Comparison of ENCODE assay signal across 8 mouse cellular contexts in the genomic region with DNA sequence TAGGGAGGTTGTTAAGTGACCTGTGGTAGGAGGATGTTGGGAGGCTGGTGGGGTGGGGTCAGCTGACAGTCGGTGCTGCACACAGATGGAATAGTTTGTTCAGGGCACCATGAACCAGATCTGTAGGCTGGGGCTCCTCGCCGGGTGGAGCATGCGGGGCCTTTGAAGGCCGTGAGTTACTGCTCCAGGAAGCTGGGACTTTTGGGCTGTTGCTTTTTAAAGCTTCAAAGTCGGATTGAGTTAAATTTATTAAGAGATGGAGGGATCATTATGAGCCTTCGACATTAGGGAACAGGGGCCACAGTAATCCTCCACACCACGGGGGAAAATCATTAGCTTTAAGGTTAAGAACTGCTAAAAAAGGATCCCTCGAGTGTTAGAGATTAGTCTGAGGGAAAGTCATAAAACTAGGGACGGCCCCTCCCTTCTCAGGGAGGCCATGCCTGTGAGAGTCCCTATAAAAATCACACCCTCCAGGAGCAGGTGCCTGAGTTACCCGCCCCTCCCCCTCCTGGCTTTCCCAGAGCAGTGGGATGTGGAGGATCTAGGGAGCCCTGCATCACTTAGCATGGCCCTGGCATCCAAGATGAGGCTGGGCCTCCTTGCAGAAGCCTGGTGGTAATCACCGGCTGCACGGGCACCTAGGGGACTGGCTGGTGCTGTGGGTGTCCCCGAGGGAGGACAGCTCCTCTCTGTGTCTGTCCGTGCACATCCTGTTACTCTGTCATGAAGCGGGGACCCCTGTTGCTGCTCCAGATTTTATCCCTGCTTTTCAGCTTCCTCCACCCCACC.
A peak's percentile ranks its signal among the peaks of the same experiment; 100 is the strongest.
DNase-seq lines count a peak whose midpoint lies in the region; ATAC-seq and TF ChIP-seq lines count a peak whose summit lies in the region.

No protein-coding gene starts in this region.

- no peaks in the 10 kb centered on the region for H3K27me3 ChIP-seq in cerebellum, adult 2 months (ENCODE audit: control insufficient read depth, insufficient read depth, low read length)
- H3K27me3 ChIP-seq in liver, postnatal 0 days (ENCODE audit: insufficient read depth, low read length), result no peaks in the 10 kb centered on the region
- no peaks in the 10 kb centered on the region for H3K27me3 ChIP-seq in liver, embryonic 12.5 days (replicated peaks)

- peak in 1 of 2 experiments; percentile 25 for DNase-seq in cerebellum, adult 2 months
- DNase-seq in cerebellum, postnatal 14 days, result no peak
- no peak for DNase-seq in liver, postnatal 0 days
- DNase-seq in kidney, postnatal 14 days, result peak; percentile 43
- DNase-seq in skeletal muscle tissue, adult 2 months (ENCODE audit: low read depth, low spot score), result peak; percentile 63
- no peak for DNase-seq in thymus, postnatal 0 days (ENCODE audit: low spot score)
- DNase-seq in ovary, adult 18-20 months (ENCODE audit: low spot score), result no peak

- no peak for TF ChIP-seq EP300 in liver, postnatal 0 days (IDR thresholded peaks at IDR 0.05; ENCODE audit: low read depth)

- no peaks in the 10 kb centered on the region for H3K9me3 ChIP-seq in liver, postnatal 0 days (ENCODE audit: low read length)
- no peaks in the 10 kb centered on the region for H3K9me3 ChIP-seq in liver, embryonic 12.5 days (replicated peaks)

- ATAC-seq in liver, postnatal 0 days, result peak; percentile 14; the same call in 1 of the 2 replicates
- ATAC-seq in liver, embryonic 12.5 days, result no peak

- peaks cover 24% of the 10 kb centered on the region for H3K4me1 ChIP-seq in cerebellum, adult 2 months (ENCODE audit: control insufficient read depth, insufficient read depth, low read length)
- peaks cover 11% of the 10 kb centered on the region; the same call in 1 of the 2 replicates for H3K4me1 ChIP-seq in liver, postnatal 0 days (ENCODE audit: insufficient read depth)
- peaks cover 65% of the 10 kb centered on the region for H3K4me1 ChIP-seq in liver, embryonic 12.5 days

- H3K9ac ChIP-seq in liver, postnatal 0 days (replicated peaks), result no peak overlapping the region
- H3K9ac ChIP-seq in liver, embryonic 12.5 days, result no peak overlapping the region

- peaks cover 17% of the 10 kb centered on the region; the same call in 1 of the 2 replicates for H3K36me3 ChIP-seq in liver, postnatal 0 days (replicated peaks; ENCODE audit: insufficient read depth, low read length)
- H3K36me3 ChIP-seq in liver, embryonic 12.5 days, result peaks cover 4% of the 10 kb centered on the region

- no peak for TF ChIP-seq POLR2A in cerebellum, adult 2 months (IDR thresholded peaks at IDR 0.05; ENCODE audit: borderline replicate concordance, insufficient read depth, low read length)

- 64% methylated on average over 16 of the region's 16 CpGs for WGBS in cerebellum, adult 2 months
- WGBS in liver, postnatal 0 days (ENCODE audit: insufficient replicate concordance), result 56% methylated on average over 16 of the region's 16 CpGs
- 60% methylated on average over 16 of the region's 16 CpGs for WGBS in liver, embryonic 12.5 days (ENCODE audit: insufficient replicate concordance)

- TF ChIP-seq CTCF in cerebellum, adult 2 months (IDR thresholded peaks at IDR 0.05; ENCODE audit: borderline replicate concordance, insufficient read depth, low read depth, low read length), result no peak
- TF ChIP-seq CTCF in liver, postnatal 0 days (IDR thresholded peaks at IDR 0.05; ENCODE audit: low read depth), result no peak

- no peak overlapping the region for H3K4me3 ChIP-seq in cerebellum, adult 2 months (replicated peaks; ENCODE audit: insufficient read depth, low read depth, low read length)
- H3K4me3 ChIP-seq in liver, postnatal 0 days (ENCODE audit: low read depth, low read length), result no peak overlapping the region
- no peak overlapping the region for H3K4me3 ChIP-seq in liver, embryonic 12.5 days

- peak overlapping the region; percentile 52 for H3K27ac ChIP-seq in cerebellum, adult 2 months (ENCODE audit: insufficient read depth, low read length)
- H3K27ac ChIP-seq in liver, postnatal 0 days (ENCODE audit: low read depth), result no peak overlapping the region
- no peak overlapping the region for H3K27ac ChIP-seq in liver, embryonic 12.5 days

- H3K4me2 ChIP-seq in liver, postnatal 0 days (ENCODE audit: low read depth, low read length), result 0 out of 2 replicates have a peak overlapping the region, but pooled peaks have one; percentile 2
- H3K4me2 ChIP-seq in liver, embryonic 12.5 days, result no peak overlapping the region

Comparison
In these comparisons a context has a peak if more than half of its experiments do, and no peak if none do; other contexts are left out.
1. DNase-seq: peak in kidney, postnatal 14 days (single experiment) and skeletal muscle tissue, adult 2 months (single experiment); none in cerebellum, postnatal 14 days (0 of 2), liver, postnatal 0 days (single experiment), thymus, postnatal 0 days (single experiment) and ovary, adult 18-20 months (single experiment).